Mouse (Mus musculus) erythroid progenitor cell, adult 5-6 weeks (primary cell): ENCODE measurements at regions not wholly inside any gene's neighbourhood (a gene's known extent, or its start where the extent isn't known, plus 50 kb on each side); places are given as distances from the start of the nearest gene placed in this dataset.
"Not testable (repeated sequence)": the region's sequence is repeated elsewhere in the genome, so short reads cannot be mapped to it uniquely, and the experiment has no call there.

Experiments used
- ATAC-seq: replicated peaks from 2 replicates; pipeline ENCODE4 v1.8.0; 2016; ENCODE audit warnings: moderate number of reproducible peaks, mild to moderate bottlenecking, moderate TSS enrichment, inconsistent platforms; ENCODE audit not compliant: poor library complexity, low FRiP score, severe bottlenecking

DNA sequence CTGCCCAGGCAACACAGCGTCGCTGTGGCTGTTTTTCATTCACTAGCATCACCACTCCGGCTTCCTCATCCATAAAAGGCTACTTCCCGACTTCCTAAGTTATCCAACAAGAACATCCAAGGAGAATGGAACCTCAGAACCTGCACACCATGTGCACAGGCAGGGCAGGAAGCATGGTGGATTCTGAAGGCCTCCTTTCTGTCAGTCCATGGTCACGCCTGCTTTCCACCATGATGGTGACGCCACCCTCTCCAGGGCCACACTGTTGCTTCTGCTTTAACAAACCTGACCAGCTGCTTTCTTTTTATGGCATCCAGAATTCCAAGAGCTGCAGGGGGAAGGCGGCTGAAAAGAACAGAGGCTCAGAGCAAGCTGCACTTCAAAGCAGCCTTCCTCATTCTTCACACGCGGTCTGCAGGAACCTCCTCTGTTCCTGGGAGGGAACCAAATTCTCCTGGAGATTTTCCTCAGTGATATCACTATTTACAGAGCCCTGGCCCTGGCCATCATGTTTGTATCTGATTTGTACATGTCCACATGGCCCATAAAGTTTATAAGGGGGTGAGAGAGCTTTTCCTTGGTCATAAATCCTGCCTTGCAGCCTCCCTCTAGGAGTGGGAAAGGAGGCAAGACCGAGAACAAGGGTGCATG, 164.8 kb upstream of the Npvf start:
- ATAC-seq = no peak

DNA sequence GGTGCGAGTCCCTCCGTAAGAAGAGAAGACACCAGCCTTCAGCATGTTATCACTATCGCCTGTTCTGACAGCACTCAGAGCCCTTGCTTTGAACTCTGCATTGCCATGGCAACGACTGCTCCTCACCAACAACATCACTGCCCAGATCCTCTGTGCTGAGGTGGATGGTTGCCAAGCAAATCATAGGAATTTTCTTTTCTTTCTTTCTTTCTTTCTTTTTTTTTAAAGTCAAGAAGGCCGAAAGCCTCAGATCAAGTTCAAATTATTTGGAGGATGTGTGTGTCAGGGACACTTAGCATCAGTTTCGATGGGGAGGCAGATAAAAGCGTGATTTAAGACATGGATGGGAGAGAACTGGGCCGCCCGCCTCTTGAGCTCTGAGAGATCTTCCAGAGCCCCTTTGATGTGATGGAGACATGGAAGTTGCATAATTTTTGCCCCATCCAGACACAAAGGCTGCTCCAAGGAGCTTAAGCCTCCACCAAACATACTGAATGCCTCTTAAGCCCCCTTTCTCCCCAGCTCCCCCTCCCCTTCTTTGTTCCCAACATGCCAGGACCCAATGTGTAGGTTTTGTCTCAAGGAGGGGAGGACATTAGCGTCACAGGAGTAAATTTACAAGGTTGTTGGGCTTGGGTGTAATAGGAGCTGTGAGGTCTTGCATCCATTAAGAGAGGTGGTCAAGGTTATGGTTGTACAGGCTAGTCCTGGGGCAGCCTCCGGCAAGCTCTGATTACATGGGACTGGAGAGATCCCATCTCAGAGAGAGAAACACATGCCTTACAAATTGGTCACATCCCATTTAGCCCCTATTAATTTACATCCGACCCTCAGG, 167.4 kb upstream of the Npvf start:
- ATAC-seq = no peak

DNA sequence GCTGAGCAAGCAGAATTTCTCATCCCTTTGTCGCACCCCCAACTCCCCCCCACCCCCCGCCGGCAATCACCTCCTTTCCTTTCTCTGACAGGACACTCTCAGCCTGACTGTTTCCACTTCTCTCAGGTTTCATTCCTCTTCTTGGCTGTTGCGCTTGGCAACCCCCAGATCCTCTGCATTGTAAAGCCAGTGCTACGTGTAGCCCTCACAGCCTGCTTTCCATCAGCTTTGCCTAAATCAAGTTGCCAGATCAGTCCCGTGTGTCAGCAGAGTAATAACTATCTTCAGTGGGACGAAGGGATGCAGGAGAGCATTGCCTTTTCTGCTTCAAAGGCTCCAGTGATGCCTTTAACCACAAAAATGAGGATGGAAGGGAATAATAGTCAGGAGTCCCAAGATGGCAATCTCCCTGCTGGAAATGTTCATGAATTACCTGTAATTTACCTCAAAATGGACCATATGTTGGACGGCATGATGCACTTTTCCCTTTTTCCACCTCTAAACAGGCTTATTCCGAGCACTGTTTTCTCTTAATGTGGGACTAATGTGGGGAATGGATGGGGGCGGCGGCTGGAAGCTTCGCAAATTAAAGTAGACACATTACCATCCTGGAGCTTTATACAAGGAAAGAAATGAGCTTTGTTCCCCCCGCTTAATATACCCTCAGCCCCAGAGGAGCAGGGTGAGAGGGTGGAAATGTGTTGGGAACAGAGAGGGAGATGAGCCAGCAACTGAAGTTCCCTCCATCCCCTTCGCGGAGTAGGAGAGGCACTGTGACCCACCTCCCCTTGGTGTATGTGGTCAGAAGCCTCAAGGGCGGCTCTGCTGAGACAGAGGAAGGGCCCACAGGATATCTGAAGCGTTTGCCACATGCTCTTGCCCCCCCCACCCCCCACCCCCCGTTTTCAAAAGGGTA, 168.3 kb upstream of the Npvf start:
- ATAC-seq = no peak

DNA sequence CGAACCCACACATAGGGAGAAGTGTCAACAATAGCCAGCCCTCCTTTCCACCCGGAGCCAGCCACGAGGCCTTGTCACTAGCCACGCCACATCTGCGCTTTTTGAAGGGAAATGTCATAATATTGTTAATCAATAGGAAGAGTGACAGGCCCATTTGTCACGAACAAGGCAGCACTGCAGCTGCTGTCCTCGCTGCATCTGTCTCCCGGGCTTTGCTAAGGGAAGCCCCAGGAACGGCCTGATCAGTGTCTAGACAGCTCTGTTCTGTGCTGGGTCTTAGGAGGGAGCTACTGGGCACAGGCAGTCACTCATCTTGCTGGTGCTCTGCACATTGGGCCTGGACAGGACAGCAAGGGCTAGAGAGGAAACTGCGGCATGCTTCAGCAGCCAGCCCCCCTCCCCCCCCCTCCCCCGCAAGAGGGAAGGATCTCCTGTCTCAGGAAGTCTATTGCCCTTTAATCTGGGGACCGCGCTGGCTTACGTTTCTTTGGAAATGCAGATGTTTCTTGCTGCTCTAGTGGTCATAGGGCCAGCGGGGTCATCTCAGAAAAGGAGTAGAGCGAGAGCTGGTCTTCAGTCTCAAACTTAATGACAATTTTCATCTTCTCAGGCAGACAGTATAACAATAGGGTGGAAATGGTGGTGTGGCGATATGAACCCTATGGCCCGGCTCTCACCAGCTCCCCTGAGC, 169.1 kb upstream of the Npvf start:
- no peak for ATAC-seq

DNA sequence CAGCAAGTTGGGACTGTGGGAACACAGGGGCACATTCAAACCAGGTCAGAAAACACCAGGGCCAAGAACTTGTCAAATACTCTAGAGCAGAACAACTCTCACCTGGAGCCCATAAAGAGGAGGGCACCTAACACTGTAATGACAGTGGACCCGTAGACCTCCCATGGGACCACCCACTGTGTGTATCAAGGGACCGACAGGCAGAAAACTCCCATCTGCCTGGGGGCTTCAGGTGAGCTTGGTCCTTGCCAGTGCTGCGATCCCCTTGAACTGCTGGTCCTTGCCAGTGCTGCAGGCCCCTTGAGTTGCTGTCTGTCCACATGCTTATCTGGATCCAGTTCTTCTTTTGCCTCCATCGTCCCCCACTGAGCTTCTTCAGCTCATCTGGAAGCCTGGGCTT, 170.2 kb upstream of the Npvf start:
- ATAC-seq = no peak

DNA sequence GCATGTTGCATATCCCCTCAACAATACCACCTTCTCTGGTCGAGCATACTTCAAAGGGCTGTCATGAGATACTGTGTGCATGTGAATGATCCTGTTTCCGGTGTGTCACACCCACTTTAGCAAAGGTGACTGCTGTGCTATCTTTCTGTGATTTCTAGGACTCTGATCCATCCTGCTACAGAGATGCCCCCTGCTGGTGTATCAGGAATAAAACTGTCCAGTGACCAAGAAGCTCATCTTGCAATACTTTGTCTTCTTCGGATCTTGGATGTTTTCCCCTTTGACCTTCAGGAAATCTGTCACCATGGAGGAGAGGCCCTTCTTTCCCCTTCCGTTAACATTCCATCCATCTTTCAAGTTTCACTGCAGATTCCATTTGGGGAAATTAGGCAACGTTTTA, 177.5 kb upstream of the Npvf start:
- ATAC-seq = no peak

DNA sequence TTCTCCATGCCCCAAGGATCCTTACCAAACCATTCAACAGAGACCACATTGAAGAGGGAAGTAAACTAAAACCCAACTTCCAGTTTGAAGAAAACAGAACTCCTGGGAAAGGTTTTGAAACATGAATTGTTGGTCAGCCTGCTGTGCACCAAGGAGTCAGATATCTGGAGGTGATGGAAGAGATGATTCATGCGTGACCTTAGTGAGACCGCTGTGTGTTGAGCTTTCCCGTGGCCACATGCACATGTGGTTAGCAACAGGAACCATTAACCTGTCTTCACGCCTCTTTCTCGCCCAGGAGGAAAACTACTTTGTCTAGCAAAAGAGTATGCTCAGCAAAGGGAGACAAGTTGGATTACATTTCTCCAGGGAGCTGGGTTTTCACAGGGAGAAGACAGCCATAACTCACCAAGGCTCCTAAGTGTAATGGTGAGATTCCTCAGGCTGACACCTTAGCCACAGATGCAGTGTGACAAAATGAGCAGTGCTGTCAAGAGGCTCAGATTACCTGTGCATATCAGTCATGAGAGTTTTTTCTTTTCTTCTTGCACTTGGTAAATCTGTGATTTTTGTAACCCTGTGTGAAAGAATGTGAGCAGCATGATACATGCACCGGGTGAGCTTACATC, 181.9 kb upstream of the Npvf start:
- no peak for ATAC-seq

DNA sequence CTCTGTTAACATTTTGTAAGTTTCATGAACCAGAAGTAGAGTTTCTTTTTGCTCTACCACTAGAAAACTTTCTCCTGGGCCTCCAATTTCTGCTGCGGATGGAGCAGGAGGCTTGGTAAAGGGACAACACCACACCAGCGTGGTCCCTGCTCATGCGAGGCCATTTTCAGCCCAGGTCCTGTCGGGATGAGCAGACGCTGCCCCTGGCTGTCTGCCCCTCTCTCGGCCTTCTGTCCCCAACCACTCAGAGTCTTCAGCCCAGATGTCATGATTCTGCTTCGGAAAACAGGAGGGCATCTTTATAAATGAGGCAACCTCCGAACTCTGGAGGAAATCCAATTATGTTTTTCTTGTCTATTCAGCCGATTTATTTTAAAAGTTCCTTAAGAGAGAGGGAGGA, 186.6 kb upstream of the Npvf start:
- no peak for ATAC-seq

DNA sequence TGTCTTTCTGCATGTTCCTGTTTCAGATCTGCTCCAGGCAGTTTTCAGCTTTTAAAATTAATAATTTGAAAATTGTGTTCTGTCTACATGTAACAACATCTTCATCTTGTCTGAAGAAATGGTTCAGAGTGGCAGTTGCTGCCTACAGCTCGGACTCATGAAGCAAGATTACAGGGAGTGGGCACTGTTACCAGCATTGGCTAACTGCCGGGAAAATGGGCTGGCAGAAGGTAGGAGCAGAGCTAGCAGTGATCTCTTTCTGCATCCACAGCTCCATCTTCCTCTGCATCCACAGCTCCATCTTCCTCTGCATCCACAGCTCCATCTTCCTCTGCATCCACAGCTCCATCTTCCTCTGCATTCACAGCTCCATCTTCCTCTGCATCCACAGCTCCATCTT, 191.0 kb upstream of the Npvf start:
- not testable (repeated sequence) for ATAC-seq

DNA sequence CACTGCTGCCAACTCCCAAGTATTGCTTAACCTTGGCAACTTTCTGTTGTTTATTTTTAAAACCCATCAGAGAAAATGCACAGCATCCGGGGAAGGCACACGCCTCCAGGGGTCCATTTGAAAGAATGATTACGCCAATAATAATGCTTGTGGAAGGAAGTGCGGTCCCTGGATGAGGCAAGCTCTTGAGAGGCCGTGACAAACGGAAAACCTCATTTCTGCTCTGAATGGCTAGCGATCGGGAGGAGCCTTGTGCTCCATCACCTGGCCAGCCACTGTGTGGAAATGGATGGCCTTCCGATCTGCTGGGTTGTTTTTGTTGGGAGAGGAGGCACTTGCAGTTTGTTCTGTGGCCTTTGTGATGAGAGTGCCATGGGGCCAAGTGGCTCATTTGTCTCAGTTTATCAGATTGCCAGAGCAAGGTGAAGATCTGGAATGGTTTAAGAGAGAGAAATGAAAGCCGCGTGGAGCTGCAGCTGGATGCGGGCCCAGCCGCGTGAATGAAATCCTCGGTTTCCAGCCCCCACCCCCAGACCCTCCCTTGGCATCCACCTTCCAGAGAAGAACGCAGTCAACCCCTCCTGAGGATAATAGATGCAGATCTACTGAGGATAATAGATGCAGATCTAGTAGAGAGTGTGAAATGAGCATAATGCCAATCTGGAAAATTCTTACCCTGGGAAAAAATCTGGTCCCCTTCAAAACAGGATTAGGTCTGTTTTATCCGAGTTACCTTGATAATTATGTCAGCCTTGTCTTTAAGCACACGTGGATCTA, 192.7 kb upstream of the Npvf start:
- ATAC-seq = no peak

DNA sequence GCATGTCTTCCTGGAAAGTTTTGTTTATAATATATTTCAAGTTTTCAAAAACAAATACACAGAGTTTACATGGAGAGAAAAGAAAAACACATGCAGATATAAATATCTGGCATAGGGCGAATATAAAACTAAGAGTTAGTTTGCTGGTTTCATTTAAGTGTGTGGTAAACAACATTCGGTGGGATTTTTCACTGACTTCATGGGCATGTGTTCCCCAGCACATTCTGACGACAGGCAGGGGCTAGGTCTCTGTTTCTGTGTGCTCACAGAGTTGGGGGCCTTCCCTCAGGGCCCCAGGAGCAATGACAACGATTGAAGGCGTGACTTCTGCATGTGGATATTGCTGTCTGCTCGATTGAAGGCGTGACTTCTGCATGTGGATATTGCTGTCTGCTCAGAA, 193.3 kb upstream of the Npvf start:
- ATAC-seq = no peak

DNA sequence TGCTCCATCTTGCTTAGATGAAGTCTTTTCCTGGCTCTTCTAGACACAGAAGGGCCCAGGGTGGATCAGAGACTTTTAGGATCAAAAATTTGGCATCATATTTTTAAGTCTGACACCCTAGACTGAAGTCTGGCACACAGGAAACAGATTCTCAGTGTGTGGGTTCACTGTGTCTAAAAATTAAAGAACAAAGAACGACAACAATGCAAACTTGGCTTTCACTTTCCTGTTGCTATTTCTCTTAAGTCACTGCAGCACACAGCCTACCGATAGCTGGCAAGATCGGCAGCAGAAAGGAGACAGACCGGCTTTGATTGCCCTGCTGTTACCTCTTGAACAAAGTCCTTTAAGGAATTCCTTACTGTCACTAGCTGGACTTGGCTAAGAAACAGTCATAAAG, 204.9 kb upstream of the Npvf start:
- no peak for ATAC-seq

DNA sequence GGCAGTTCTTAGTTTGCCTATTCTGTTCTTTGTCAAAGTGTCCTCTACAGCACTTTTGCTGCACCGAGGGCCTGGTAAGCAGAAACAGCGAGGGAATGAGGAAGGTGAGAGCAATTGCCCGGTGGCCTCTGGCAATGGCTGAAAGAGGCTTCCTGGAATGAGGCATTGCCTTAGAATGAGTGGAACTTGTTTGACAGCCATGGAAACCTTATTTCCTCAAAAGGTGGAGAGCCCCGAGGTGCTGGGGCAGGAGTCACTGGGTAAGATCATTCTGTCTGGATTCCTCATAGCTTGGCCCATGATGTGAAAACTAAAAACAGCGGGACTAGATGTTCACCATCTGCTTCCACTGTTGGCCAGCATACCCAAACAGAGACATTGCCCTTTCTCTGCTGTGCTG, 223.8 kb upstream of the Npvf start:
- ATAC-seq = no peak

DNA sequence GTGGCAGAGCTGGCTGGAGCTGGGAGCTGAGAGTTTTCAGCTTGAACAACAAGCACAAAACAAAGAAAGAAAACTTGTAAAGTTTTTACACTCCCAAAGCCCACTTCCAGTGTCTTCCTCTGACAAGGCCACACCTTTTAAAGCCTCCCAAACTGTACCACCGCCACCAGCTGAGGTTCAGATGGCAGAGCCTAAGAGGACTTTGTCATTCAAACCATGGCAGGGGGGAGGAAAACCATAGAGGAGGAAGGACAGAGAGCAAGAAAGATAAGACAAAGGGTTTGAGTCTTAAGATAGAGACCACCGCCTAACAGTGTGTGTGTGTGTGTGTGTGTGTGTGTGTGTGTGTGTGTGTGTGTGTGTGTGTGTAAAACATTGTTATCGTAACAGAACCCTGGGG, 228.1 kb upstream of the Npvf start:
- ATAC-seq = no peak

DNA sequence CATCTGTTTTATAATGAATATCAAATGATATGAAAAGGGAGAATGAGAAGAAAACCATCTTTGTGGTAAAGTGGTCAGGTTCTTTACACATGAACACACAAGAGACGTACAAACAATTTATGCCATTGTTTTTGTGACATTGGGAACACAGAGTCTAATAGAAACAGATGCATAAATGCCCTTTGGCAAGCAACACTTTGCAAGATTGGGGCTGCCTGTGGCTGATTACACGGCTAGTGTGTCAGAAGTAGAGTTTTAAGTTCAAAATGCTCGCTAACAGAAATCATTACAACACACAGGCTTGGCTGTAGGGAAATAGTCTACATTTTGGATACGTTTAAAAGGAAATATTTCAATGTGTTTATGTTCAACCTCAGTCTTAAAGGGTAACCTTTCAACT, 228.5 kb upstream of the Npvf start:
- no peak for ATAC-seq

DNA sequence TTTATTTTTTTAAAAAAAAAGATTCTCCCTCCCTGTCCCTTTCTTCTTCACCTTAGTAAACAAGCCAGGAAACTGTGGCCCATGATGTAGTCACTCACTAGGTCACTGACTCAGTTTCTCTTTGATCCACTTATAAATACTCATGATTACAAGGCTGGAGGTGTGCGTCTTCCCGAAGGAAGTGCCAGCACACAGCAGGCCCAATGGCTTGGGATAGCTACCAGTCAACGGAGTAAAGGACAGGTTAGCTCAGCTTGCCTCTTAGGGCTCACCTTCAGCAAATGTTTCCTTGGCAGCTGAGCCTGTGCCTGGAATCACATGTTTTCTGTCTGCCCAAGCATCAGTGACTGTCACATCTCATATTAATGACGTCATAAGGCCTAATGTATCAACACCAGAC, 230.8 kb upstream of the Npvf start:
- no peak for ATAC-seq

DNA sequence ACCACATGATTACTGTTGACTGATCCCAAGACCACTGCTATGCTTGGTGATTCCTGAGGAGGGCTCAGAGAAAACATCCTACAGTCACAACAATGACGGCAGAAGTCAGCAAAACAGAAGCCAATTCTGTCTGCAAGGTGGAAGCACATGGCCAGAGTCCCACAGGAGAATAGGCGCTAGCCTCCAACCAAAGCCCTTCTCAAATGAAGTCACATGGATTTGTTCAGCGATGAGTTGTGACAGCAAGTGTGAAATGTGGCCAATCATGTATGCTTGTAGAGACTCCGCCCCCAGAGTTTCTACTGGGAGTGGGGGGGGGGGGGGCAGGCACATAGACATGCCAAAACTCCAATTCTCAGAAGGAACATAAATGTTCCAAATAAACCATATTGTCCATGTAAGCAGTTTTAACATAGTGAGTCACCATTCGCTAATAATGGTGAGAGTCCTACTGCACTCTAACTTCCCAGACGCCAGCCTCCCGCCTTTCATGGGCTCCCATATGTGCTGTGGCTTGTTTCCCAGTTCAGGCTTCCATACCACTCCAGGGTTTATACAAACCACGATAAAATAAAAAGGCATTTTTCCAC, 231.6 kb upstream of the Npvf start:
- no peak for ATAC-seq

DNA sequence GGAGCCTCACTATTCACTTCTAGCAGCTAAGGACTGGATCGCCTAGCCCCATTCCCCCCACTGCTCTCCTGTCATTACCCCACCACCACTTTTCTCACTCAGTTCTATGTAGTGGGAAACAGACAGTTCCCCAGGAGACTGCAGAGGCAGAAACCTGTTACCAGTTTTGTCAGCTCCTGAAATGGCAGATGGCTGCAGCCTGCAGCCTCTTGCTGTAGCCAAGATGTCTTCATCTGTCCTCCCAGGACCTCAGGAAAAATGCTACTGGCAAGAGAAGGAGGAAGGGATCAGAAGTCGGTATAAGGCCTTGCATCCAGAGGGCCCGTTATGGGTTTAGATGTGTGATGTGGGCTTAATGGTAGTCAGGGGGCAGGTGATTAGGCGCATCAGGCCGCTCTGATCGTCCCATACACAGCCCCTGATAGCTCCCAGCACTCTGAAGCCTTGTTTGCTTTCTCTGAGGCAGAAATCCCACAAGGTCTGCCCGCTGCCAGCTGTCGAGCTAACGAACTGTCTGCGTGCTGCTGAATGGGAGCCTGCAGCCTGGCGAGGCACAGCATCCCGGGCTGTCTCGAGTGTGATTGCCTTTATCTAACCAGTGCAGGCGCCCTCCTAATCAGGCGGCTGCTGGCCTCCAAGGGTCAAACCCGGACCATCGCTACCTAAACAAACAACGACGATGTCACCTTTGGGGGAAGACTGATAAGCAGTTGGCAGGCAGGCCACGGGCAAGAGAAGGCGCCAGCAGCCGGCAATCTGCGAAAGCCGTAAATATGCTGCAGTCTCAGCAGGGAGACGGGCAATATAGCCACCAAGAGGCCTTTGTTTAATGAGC, 236.3 kb upstream of the Npvf start:
- peak; percentile 89 for ATAC-seq
